Mouse (Mus musculus) thymus, postnatal 14 days (tissue): ENCODE results near the gene Ptch1.

ENCODE experiments used
- DNase-seq: peaks from one replicate; pipeline ENCODE4 v3.0.0; 2021

Ptch1 gene

DNA sequence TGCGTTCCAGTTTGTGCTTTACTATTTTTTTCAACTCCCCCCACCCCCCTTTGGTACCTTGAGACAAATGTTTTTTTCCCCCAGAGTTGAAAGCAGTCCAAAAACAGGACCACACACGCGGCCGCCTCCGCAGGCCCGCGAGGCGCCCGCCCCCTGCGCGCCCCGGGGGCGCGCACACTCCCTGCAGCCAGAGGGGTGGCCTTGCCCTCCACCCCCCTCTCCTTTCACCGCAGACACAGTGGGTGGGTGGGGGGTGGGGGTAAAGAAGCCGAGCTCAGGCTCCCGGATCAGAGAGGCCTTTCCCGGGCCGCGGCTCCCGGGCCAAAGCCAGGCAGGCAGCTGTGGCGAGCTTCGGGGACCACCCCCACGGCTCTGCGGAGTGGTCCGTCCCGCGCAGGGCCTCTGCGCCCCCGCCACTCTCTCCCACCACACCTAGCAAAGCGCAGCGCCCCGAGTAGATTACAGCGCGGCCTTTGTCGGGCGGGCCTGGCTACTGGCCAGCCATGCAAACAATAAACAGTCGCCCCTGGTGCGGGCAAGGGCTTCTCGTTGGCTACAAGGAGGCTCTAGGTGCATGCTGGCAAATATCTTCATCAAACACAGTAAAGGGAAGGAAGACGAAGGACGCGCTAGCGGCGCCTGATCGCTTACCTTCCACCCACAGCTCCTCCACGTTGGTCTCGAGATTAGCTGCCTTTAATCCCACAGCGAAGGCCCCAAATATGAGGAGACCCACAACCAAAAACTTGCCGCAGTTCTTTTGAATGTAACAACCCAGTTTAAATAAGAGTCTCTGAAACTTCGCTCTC lies 10.2 kb downstream of the Ptch1 start:
- peak; percentile 85 for DNase-seq

DNA sequence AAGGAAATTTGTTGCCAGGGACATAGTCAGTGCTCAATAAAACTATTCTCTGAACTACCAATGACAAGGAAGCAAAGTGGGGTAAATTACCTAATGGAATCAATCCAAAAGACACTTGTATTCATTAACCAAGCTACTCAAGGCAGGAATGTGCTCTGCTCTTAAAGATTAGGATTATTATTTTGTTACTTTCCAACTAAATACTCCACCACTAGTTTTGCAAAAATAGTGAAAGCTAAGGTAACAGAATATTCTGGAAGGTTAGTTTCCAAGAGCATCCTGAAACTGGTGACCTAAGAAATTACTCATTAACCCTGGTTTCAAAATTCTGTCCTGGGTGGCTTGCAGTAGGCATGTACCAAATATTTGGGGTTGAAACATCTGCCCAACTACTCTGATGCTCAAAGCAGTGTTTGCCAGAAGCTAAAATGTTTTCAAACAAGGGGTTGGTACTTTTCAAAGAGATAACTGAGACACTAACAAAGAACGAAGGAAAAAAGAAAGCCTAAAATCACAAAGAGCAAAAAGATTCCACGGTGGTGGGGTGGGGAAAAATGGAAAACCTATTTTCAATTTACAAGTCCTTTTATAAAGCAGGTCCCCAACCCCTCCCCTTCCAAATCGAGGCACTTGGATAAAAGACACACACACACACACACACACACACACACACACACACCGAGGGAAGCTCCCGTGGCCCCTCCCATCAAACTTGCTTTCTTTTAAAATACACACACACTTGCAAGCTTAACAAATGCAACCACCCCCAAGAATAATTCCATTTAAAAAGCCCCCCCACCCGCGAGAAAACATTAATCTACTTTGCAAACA lies 11.0 kb downstream of the Ptch1 start:
- DNase-seq, result peak; percentile 54

DNA sequence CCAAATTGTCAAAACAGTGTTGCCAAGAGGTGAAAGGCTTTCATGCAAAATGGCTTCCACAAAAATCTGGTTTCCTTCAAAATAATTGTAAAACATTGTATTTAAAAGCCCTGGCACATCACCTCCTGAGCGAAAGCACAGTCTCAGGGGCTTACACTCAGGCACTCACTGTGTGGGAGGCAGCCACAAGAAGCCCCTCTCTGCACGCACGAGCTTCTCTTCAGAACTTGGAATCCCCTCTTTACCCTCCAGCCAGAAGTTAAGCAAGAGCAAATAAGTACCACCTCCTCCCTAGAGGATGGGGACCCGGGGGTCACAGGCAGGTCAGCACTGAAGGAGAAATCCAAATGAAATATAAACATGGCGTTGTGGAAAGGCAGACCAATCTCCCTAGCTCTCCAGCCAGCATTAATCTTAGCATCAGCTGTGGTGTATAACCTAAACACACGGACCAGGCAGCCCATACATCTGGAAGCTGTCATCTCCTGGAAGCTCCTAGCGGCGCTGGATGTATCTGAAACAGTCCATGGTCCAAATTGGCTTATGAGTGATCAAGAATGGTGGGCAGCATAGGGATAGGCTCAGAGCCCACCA lies 15.0 kb downstream of the Ptch1 start:
- DNase-seq, result no peak

DNA sequence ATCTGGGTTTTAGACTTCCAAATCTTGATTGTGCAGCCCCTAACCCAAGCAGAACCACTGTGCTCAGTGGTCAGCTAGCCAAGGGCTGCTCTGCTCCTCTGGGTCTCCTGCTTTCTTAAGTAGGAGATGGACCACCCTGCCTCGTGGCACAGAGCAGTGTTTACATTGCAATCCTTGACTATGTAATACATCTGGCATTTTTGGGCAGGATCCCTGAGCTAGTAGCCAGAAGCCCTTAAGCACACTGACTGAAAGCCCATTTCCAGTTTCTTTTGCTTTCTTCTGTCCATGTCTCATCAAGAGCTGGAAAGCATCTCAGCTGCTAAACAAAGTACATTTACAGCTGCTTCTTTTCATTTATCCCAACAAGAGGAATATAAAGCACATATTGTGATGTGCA lies 17.0 kb downstream of the Ptch1 start:
- DNase-seq, result no peak

DNA sequence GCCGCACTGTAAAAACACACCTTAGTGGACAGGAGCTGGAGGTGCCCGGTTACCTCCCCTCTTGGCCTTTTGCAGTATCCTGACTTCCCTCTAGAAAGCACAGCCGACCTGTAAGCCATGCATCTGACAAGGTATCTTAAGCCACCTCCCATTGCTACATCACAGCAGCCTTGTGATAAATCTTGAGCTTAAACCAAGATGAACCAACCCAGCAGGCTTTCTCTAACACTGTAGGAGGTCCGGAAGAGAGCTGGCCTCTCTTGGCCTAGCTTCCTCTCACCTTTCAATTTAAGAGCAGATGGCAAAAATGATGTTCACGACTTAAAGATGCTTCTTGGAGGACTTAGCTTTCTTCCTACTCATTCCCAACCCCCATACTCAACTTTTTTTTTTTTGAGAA lies 17.5 kb downstream of the Ptch1 start:
- no peak for DNase-seq

DNA sequence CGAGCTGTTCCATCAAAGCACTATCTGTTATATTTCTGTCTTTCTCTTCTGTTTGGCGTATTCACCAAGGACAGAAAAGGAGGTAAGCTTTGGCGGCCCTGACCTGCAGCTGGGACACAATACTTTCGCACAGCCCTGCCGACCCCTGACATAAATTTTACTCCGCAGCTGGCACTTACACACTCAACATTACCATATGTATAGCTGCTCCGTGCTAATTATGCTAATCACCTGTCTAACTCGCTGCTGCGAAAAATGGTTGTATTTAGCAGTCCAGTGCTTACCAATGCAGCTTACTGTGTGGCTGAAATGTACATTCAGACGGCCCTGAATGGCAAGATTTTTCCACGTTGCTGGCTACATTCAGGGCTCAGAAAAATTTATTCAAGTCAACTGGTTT lies 18.8 kb downstream of the Ptch1 start:
- DNase-seq, result no peak

DNA sequence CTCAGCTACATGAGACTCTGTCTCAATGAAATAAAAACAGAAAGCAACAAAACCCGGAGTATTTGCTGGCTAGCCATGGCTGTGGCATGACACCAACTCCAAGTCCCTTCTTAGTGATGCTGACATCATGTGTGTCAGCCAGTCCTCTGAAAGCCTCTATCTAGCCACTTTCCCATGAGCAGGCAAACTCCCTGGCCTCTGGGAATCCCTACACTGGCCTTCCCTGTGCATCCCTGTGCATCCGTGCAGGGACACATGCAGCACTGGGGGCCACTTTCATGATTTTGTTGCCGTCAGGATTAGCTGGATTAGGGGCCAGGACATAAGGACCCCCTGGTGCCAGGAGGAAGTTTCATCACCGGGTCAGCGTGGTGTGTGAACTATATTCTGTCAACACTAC lies 20.0 kb downstream of the Ptch1 start:
- DNase-seq, result no peak

DNA sequence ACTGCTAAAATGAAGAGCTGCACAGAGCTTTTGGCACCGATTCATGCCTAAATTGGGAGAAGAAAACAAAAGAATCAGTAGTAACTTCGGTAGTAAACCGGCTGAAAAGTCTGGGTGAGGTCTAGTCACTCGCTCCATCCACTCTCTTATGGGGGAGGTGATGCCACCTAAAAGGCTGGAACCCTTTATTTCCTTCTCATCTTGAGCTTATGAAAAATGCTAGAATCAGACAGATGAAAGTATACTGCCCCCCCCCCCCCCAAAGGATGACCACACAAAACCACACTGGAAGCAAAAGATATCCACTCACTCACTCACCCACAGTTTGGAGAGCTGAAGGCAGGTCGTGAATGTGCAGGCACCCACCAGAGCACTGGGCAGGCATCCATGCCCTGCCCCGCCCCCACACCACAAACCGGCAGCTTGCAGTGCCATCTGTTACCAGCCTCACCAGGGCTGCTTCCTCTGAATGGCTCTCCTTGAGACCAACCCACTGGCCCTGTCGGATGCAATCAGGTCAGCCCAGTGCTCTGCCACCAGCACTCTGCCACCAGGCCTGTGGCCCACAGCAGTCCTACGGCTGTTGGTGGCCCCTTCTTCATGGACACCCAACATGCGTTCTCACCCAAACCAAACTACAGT lies 21.0 kb downstream of the Ptch1 start:
- DNase-seq, result peak; percentile 73

DNA sequence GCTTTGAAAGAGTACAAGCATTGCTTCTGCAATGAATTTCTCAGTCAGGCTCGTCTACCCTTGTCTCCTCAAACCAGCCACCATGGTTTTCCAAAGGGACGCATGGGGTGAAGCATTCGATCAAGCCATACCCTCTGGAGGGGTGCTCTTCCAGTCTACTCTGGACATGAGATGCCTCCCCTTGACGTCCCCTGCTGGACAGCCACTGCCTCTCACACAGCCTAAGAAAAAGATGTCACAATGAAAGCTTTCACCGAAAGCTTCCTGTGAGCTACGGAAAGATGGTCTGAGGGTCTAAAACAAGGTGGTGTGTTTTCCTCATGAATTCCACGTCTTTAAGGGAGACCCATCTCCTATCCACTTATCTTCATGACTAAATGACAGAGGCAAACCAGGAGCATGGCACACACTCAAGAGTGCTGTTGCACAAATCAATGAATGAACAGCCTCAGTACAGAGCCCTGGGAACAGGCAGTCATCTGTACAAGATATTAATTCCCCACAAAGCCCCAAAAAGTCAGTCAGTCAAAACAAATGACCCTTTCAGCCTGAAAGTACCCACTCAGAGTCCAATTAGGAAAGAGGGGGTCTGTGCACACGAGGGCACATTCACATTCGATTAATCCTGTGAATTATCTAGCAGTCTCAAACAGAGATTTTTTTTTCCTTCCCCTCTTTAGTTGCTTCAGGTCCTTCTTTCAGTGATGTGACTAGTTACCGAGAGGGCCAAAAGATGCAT lies 21.7 kb downstream of the Ptch1 start:
- DNase-seq, result no peak

DNA sequence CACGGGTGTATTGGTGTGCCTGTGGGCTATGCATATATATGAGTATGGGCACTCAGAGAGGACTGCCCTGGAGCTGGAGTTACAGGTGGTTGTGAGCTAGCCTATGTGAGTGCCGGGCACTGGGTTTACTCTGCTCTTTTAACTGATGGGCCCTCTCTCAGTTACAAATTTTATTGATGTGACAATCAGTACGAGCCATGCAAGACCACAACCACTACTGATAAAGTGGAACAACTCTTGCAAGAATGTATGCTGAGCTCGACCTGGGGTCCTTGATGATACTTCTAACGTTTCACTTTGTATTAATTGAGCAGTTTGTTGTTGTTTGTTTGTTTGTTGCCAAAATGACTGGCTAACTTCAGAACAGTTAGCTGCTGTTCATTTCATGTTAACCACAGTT lies 23.0 kb downstream of the Ptch1 start:
- DNase-seq, result no peak

DNA sequence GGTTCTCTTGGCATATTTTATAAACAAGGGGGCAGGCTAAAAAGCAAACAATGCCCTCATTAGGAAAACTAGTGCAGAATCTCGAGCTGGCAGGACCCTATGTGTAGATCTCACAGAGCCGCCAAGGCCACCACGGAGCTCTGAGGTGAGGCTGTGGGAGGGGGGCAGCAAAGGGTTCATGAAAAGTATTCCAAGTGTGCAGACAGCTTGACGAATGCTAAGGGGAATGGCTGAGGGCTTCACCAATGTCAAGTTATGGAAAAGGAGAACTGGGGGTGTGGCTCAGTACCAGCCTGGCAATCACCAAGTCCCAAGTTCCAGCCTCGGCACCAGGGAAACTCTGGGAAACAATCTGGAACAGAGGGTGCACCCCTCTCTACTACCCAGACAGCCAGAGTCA lies 24.2 kb downstream of the Ptch1 start:
- no peak for DNase-seq

DNA sequence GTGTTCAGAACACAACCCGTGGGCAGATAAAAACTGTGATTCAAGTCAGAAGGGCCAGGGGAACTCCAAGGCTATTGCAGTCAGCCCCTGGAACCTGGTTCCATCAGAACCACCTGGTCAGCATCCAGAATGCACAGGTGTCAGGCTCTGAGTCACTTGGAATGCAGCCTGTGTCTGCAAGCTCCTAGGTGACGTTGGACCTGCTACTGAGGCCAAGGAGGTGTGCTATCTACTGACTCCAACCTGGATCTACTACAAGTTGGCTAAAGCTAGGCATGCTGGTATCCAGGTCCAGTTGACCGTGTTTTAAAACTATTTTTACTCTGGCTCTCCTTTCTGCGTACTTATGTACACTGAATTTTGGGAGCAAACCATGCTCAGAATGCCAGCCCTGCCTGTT lies 24.8 kb downstream of the Ptch1 start:
- DNase-seq, result no peak

DNA sequence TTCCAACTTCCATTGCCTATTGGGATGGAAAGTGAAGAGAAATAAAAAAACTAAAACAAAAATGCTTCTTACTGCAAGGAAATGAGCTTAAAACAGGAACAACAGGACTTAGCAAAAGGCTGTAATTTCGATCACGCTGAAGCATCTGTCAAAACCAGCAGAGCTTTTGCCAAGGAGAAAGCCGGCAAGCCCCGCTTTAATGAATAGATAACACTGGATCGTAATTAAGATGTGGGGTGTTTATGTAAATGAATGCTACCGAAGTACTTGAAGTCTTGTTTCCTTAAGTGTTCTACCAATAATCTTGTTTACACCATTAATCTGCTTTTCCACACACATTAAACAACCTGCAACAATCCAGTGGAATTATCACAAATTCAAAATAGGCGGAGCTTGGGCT lies 28.1 kb downstream of the Ptch1 start:
- DNase-seq, result no peak

DNA sequence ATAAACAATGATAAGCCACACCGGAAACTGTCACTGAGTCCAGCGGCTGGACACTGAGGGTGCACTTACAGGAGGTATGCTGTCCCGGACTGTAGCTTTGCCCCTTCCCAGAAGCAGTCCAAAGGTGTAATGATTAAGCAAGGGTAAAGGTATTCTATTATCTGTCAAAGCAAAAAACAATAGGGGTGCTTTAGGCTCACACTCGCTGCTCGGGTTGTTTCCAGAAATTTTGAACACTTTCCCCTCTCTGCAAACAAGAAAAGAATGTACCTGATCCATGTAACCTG lies 28.5 kb downstream of the Ptch1 start:
- DNase-seq, result no peak

DNA sequence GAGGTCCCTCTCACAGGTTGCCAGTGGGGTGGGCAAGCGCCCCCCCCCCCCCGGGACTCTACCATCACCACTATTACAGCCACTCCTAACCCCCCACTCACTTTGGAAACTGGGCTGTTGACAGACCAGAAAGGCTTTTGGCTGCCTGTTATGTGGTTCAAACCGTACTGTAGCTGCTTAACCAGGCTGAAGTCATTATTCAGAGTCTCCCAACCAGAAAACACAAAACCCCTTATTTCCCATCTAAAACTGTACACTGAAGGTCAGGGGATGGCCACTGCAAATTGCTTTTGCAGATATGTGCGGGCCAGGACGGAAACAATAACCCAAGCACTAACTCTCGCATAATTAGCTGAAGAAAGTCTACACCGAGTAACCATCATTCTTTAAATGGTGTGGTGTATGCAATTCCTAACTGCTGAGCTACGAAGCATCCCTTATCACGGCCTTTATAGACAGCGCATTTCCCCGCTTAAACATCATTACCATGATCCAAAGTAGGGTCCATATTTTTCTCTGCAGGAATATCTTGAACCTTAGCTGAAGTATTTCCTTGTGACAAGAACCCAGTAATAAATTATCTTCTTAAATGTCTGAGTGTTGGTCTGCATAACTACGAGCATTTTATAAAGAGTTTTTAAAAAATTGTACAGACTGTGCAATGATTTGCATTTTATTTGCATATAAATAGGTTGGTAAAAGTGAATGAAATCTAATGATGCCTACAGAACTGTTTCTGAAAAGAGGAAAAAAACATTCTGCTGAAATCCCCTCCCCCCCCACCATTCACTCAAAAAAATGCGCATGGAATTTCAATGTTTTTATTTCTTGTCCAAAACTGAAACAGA lies 29.1 kb downstream of the Ptch1 start:
- no peak for DNase-seq

DNA sequence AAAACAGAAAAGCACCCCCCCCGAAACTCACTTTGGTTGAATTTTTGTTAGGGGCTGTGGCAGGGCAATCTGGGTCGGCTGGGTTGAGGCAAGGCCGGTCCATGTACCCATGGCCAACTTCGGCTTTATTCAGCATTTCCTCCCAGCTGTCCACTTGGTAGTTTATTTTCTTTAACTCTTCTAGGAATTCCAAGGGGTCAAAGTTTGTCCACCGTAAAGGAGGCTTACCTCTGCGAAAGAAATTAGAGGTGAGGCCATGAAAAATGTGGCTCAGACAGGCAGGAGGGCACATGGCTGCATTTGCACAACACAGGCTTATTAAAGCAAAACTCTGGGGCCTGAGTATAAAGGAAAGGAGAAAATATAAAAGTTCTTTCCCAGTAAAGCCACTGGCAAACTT lies 29.9 kb downstream of the Ptch1 start:
- no peak for DNase-seq

DNA sequence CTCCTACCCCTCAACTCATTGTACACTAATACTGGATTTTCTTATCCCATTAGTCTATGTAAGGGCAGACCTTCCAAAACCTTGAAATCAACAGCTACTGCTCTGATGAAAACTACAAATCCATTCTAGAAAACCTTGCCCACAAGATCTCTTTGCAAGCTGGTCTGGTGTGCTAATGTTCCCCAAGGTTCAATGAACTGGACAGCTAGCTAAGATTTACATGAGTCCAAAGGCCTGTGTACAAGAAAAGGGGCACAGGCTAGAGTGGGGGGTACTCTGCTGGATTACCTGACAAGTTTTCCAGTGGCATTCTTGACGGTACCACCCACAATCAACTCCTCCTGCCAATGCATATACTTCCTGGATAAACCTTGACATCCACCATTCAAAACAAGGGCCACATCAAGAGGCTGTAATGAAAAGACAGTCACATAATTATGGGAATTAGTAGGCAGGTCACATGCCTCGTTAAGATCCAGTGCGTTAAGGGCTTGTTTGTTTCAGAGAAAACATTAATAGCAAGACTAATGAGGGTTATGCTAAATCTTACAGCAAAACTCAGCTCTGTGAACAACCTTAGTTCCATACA lies 30.5 kb downstream of the Ptch1 start:
- DNase-seq, result no peak

DNA sequence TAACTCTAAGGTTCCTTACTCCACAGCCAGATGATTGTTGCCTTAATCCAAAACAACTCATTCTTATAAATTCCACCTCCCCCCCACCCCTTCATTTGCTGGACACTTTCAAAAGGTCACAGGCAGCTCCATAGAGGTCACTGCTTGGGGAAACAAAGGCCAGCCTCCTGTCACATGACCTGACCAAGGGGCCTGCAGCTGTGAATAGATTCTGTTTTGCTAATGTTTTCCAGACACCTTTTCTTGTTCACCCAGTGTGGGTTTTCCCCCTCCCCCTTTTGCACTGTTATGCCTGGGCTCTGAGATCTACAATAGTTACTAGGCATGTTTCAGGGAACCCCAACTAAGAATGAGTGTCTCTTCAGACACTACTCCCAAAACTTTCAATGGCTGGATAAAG lies 31.9 kb downstream of the Ptch1 start:
- DNase-seq, result no peak

DNA sequence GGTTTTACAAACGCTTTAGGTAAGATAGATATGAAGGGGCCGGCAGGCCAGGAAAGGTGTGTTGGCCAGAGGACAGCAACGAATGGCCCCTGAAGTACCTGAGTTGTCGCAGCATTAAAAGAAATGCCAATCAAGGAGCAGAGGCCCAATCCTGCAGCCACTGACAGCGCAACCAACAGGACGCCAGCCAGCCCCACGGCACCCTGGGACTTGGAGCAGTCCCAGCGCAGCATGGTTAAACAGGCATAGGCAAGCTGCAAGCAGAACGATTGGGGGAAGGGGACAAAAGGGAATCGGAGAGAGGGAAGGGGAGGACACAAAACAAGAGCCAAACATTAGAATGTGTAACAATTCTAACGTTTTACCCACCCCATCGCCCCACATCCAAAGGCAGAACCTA lies 32.8 kb downstream of the Ptch1 start:
- no peak for DNase-seq

DNA sequence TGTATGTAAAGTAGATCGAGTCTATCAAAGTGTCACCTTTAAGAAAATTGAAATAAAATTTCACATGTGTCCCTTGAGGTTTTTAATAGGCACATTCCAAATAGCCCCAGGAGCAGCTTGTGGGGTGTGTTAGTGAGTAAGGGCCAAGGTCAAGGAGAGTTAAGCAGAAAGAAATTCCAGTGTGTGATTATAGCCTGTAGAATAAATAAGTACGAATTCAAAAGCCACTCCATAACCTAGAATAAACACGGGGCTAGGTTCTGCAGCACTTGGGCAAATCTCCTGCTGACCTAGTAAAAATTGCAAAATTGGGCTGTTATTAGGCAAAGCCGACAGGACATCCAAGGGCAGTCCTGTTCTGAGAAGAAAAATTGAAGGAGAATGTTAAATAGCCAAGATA lies 38.4 kb downstream of the Ptch1 start:
- no peak for DNase-seq

DNA sequence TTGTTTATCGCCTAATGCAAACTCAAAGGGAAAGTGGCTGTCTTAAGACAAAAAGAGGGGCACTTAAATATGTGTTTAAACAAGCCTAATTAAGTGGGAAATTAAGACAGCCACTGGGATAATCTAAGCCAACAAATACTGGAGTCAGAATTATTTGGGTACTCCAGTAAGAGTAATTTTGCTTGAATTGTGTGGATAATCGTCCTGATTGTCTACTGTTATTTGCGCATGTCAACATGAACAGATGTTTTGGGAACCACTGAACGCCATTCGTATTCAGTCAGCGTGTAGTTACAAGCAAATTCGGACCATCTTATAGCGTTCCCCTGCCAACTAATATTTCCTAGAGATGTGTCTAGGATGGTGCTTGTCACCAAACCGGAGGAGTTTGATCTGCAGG lies 42.5 kb downstream of the Ptch1 start:
- DNase-seq, result no peak

DNA sequence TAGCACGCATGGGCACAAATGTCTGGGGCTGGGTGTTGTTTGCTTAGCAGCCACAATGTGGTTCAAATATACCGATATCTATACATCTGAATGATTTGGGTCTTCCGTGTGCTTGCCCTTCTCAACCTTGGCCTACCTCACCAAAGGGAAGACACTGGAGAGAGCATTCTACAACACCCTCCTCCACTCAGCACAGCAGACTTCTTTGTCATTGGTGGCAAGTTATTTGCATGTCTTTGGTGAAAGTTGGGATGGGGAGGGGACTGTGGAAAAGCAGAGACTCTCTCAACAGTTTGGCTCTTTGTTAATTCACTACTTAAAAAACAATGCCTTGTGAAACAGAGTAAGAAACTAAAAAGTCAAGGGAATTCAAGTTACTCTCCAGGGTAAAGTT lies 43.0 kb downstream of the Ptch1 start:
- peak; percentile 53 for DNase-seq
